Mouse (Mus musculus) brain, embryonic 14.5 days (tissue): ENCODE measurements at regions not wholly inside any gene's neighbourhood (a gene's known extent, or its start where the extent isn't known, plus 50 kb on each side); places are given as distances from the start of the nearest gene placed in this dataset.

ENCODE experiments used
- DNase-seq: peaks from one replicate; pipeline ENCODE4 v3.0.0-alpha.2; 2011; ENCODE audit warnings: low read depth
- CTCF ChIP-seq: fragments of 200-500 bp; IDR thresholded peaks from 2 replicates; pipeline ENCODE4 v1.5.1; 2012; ENCODE audit warnings: inconsistent platforms, mild to moderate bottlenecking, moderate library complexity, borderline replicate concordance; ENCODE audit not compliant: insufficient read depth, insufficient read length; ENCODE audit errors: extremely low read depth
- POLR2A ChIP-seq: fragments of 200-500 bp; IDR thresholded peaks from 2 replicates; pipeline ENCODE4 v1.6.1; 2012; ENCODE audit warnings: mild to moderate bottlenecking, inconsistent platforms, borderline replicate concordance; ENCODE audit not compliant: poor library complexity, insufficient read depth, insufficient read length, severe bottlenecking; ENCODE audit errors: extremely low read depth

DNA sequence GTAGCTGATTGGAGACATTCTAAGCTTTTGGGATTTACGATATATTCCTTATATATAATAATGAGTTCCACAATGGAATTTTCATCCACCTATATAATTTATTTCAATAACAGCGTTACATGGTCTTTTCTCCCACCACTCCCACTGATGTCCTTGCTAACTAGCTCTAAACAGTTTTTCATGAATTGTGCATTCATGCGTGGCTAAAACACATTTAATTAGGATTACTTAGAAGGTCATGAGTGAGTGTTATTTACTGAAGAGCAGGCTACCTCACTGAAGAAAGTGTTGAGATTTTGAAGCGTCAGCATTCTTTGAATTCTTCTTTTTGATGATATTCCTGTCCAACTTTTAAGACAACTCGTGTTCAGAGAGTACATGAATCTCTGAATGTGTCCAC is 245.1 kb upstream of the Kcnj16 start:
- TF ChIP-seq CTCF = no peak
- TF ChIP-seq POLR2A = no peak
- peak; percentile 11 for DNase-seq

- DNase-seq = no peak
- TF ChIP-seq POLR2A = no peak
- no peak for TF ChIP-seq CTCF
Observed at GRCm38 (mm10) chr11:110723971-110724370, 243.9 kb upstream of the Kcnj16 start.

GRCm38 (mm10) chr11:110727357-110727961 is 240.4 kb upstream of the Kcnj16 start:
- TF ChIP-seq POLR2A (no peak), CTCF (no peak)
- DNase-seq = peak; percentile 10

DNA sequence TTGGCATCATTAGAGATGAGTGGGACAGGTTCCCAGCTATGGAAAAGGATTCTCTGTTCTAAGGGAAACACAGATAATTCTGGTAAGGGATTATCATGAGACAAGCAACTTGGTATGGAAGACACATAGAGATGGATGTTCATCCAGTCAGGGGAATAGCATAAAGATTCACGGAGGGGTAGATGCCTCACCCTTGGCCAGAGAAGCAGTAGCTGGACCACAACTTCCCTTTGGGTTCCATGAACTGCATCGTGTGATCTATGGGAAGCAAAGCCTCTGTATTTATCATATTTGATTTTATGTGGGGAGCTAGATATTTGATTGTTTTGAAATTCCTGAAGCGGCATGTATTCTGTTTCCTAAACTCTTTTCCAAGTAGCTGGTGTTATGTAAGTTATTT is 236.3 kb upstream of the Kcnj16 start:
- no peak for DNase-seq
- no peak for TF ChIP-seq CTCF

GRCm38 (mm10) chr11:110774128-110774527 is 193.7 kb upstream of the Kcnj16 start:
- TF ChIP-seq CTCF = no peak
- no peak for TF ChIP-seq POLR2A
- no peak for DNase-seq

- TF ChIP-seq POLR2A (no peak), CTCF (no peak)
- peak; percentile 78 for DNase-seq
Observed at GRCm38 (mm10) chr11:110781492-110782276, 186.1 kb upstream of the Kcnj16 start.

- no peak for DNase-seq
- TF ChIP-seq POLR2A = no peak
- no peak for TF ChIP-seq CTCF
Observed at GRCm38 (mm10) chr11:110789537-110789936, 178.3 kb upstream of the Kcnj16 start.

GRCm38 (mm10) chr11:110799887-110800578 is 167.8 kb upstream of the Kcnj16 start:
- TF ChIP-seq CTCF = no peak
- TF ChIP-seq POLR2A = no peak
- DNase-seq = peak; percentile 71

- TF ChIP-seq CTCF = no peak
- no peak for TF ChIP-seq POLR2A
Observed at GRCm38 (mm10) chr11:110802013-110802412, 165.8 kb upstream of the Kcnj16 start.

DNA sequence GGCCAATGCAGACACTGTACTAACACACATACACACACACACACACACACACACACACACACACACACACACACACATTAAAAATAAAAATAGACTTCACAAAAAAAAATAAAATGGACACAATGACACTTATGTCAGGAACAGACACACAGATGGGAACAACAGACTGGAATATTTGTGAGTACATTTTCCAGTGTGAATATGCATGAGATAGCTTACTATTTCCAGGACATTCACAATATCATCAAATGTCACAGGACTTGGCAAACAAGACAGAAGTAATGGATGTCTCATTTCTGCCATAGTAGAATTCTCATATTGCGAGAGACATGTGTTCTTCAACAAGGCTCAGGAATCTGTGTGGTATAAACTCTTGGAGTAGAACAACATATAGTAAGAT is 163.8 kb upstream of the Kcnj16 start:
- DNase-seq = peak; percentile 30
- no peak for TF ChIP-seq CTCF
- TF ChIP-seq POLR2A = no peak

More at GRCm38 (mm10) chr11:110802013-110802412, 165.8 kb upstream of the Kcnj16 start:
- no peak for DNase-seq

DNA sequence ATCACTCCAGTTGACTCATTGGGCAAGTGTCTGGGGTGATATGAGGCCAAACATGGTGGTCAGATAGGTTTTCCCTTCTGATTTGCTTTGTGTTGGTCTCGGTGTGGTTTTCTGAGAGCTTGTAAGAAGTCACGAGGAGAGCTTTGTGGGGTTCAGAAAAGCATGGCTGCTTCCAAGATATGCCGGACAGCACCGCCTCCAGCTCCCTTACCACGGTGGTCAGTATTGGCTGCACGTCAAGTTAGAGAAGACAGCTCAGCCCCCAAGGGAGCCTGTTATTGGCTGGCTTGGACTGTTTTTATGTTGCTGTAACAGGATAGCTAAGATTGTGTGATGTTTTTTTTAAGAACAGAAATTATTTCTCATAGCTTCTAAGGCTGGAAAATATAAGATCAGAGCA is 154.7 kb upstream of the Kcnj16 start:
- TF ChIP-seq CTCF (no peak), POLR2A (no peak)

More for the DNA sequence above, 154.7 kb upstream of the Kcnj16 start:
- DNase-seq = no peak
